ENCODE assay signal across 19 mouse cellular contexts in genomic region chr1:173356699-173357098, GRCm38 (mm10). TPM values are rescaled to one million over a fixed set of nuclear protein-coding genes. Genes with fewer than 3 reads are reported as not detected.
A peak's percentile ranks its signal among the peaks of the same experiment; 100 is the strongest.
DNase-seq lines count a peak whose midpoint lies in the region; ATAC-seq and TF ChIP-seq lines count a peak whose summit lies in the region.
"Had no signal": no experiment of that assay in that cellular context is flagged by ENCODE, and none has a peak within 500 bp of the region (broad histone marks: within the 10 kb centered on the region; RNA-seq: fewer than 3 reads in every experiment).

No protein-coding gene starts in this region.

- no peaks in the 10 kb centered on the region for H3K79me2 ChIP-seq in CH12.LX (replicated peaks; ENCODE audit: control insufficient read depth, extremely low read depth, insufficient read depth, poor library complexity, severe bottlenecking)

- ATAC-seq in CD4-positive, CD25-positive, alpha-beta regulatory T cell, adult 4 months, result no peak
- ATAC-seq: activated CD4-positive, CD25-positive, alpha-beta regulatory T cell, adult 4 months had no signal

- no peak overlapping the region for H3K27ac ChIP-seq in layer of hippocampus, adult 2 months
- H3K27ac ChIP-seq in CH12.LX (ENCODE audit: insufficient read depth, low read depth), result no peak overlapping the region
- H3K27ac ChIP-seq: heart, embryonic 15.5 days; hindbrain, embryonic 13.5 days; midbrain, embryonic 10.5 days had no signal

- TF ChIP-seq POLR2A in CH12.LX (IDR thresholded peaks at IDR 0.05; ENCODE audit: low read depth, low read length), result no peak

- H3K4me3 ChIP-seq in layer of hippocampus, adult 2 months, result no peak overlapping the region
- no peak overlapping the region for H3K4me3 ChIP-seq in CH12.LX (replicated peaks in 1 of 3; ENCODE audit: low read depth in 2 of 3, low read length in 2 of 3, poor library complexity in 1 of 3)
- H3K4me3 ChIP-seq: embryonic facial prominence, embryonic 13.5 days; heart, embryonic 15.5 days; hindbrain, embryonic 13.5 days; liver, embryonic 13.5 days; midbrain, embryonic 10.5 days had no signal

- no peak for TF ChIP-seq EP300 in CH12.LX (IDR thresholded peaks at IDR 0.05; ENCODE audit: low read length)

- peak; percentile 50 for TF ChIP-seq RAD21 in CH12.LX (IDR thresholded peaks at IDR 0.05; ENCODE audit: low read depth, low read length)

- H3K27me3 ChIP-seq in CH12.LX (replicated peaks), result peaks cover 10% of the 10 kb centered on the region
- H3K27me3 ChIP-seq: embryonic facial prominence, embryonic 13.5 days; heart, embryonic 15.5 days; hindbrain, embryonic 13.5 days; liver, embryonic 13.5 days had no signal

- H3K4me2 ChIP-seq in CH12.LX (ENCODE audit: insufficient read depth, low read depth, poor library complexity, severe bottlenecking), result no peak overlapping the region
- H3K4me2 ChIP-seq: embryonic facial prominence, embryonic 13.5 days; heart, embryonic 15.5 days; hindbrain, embryonic 13.5 days; liver, embryonic 13.5 days had no signal

- H3K9me3 ChIP-seq in CH12.LX (replicated peaks; ENCODE audit: low read length), result no peaks in the 10 kb centered on the region
- H3K9me3 ChIP-seq: embryonic facial prominence, embryonic 13.5 days; heart, embryonic 15.5 days; hindbrain, embryonic 13.5 days; liver, embryonic 13.5 days; midbrain, embryonic 10.5 days had no signal

- H3K4me1 ChIP-seq in CH12.LX (ENCODE audit: control insufficient read depth in 1 of 2, insufficient read depth in 2 of 2), result peaks cover 4 to 18% of the 10 kb centered on the region in 2 experiments
- H3K4me1 ChIP-seq: heart, embryonic 15.5 days had no signal

- H3K9ac ChIP-seq in CH12.LX (ENCODE audit: insufficient read depth, low read depth), result no peak overlapping the region
- H3K9ac ChIP-seq: embryonic facial prominence, embryonic 13.5 days; heart, embryonic 15.5 days; hindbrain, embryonic 13.5 days; liver, embryonic 13.5 days had no signal

- in situ Hi-C loops in CH12.LX (cut with MboI; ENCODE audit: low pct_ligation_motif_present, low pct_unique_long_range_greater_than_20kb, low sequenced_read_pairs), result no loop called here

- DNase-seq in embryo, embryonic 10 days (ENCODE audit: low spot score), result peak; percentile 16
- no peak for DNase-seq in embryo, embryonic 9.5 days (ENCODE audit: extremely low spot score)
- DNase-seq in layer of hippocampus, adult 2 months (ENCODE audit: low spot score in 2 of 2), result no peak
- DNase-seq in layer of hippocampus, adult 9-11 months, result no peak
- DNase-seq in CH12.LX (ENCODE audit: extremely low read depth), result no peak
- peak; percentile 15 for DNase-seq in embryo, embryonic 11 days
- DNase-seq: adrenal gland, postnatal 36 days; kidney, adult 18-20 months; kidney, postnatal 36 days; left cerebral cortex, postnatal 4 days; liver, embryonic 13.5 days; lung, postnatal 14 days had no signal

- peak; percentile 57 for TF ChIP-seq CTCF in layer of hippocampus, adult 2 months (conservative IDR thresholded peaks at IDR 0.05)
- TF ChIP-seq CTCF in CH12.LX (conservative IDR thresholded peaks at IDR 0.05 in 1 of 2, IDR thresholded peaks at IDR 0.05 in 1 of 2; ENCODE audit: low read depth in 2 of 2, low read length in 2 of 2), result peak in 1 of 2 experiments; percentile 65; a peak in 2 of 4 replicates

- dilution Hi-C loops in CH12.LX (cut with MboI; ENCODE audit: extremely low pct_ligation_motif_present, extremely low pct_unique_long_range_greater_than_20kb, low sequenced_read_pairs), result no loop called here

- H3K36me3 ChIP-seq in CH12.LX (replicated peaks in 1 of 2; ENCODE audit: control insufficient read depth in 1 of 2, insufficient read depth in 1 of 2, low read length in 1 of 2), result no peaks in the 10 kb centered on the region
- H3K36me3 ChIP-seq: embryonic facial prominence, embryonic 13.5 days; heart, embryonic 15.5 days; liver, embryonic 13.5 days had no signal

TF ChIP-seq in CH12.LX, 34 proteins besides CTCF, POLR2A, EP300 and RAD21:
- TF ChIP-seq SMC3 (IDR thresholded peaks at IDR 0.05; ENCODE audit: low read depth, low read length), result peak; percentile 28
- TF ChIP-seq E2F4 (IDR thresholded peaks at IDR 0.05; ENCODE audit: insufficient replicate concordance, low read depth, low read length), result no peak

RNA-seq across cellular contexts. Expression of gene Aim2, which starts 6.0 kb away (rescaled TPM):
- total RNA-seq in layer of hippocampus, adult 2 months (2021), result 1 to 10 TPM; 2.0 to 3.7 TPM
- total RNA-seq in CH12.LX (2012; rRNA removed) (59.7 and 59.8 TPM in 2 replicates), CH12.LX (2014; rRNA removed) (117 and 130 TPM in 2 replicates)
- polyA plus RNA-seq in CH12.LX (2012; ENCODE audit: insufficient read length, low read depth), result 83.7 and 87.0 TPM in 2 replicates
- polyA plus RNA-seq in CD4-positive, CD25-positive, alpha-beta regulatory T cell, adult 4 months (2017; shearing (Covaris generic)), result 10 to 100 TPM; 44.7 to 78.2 TPM

RNA-seq across cellular contexts. Expression of gene Cadm3, which starts 10.8 kb away (rescaled TPM):
- total RNA-seq in layer of hippocampus, adult 2 months (2021), result 100 to 1,000 TPM; 394 to 402 TPM
- not detected in 2 replicates for total RNA-seq in CH12.LX (2012; rRNA removed)
- total RNA-seq in CH12.LX (2014; rRNA removed), result not detected in 2 replicates
- not detected in 2 replicates for polyA plus RNA-seq in CH12.LX (2012; ENCODE audit: insufficient read length, low read depth)
- polyA plus RNA-seq in CD4-positive, CD25-positive, alpha-beta regulatory T cell, adult 4 months (2017; shearing (Covaris generic)), result not detected
- polyA plus RNA-seq: activated CD4-positive, CD25-positive, alpha-beta regulatory T cell, adult 4 months had no signal

RNA-seq across cellular contexts. Expression of gene Ackr1, which starts 23.1 kb away (rescaled TPM):
- total RNA-seq in layer of hippocampus, adult 2 months (2021), result 10 to 100 TPM; 64.5 to 65.9 TPM
- not detected in 2 replicates for total RNA-seq in CH12.LX (2012; rRNA removed)
- total RNA-seq in CH12.LX (2014; rRNA removed), result not detected in 2 replicates
- polyA plus RNA-seq in CH12.LX (2012; ENCODE audit: insufficient read length, low read depth), result not detected in 2 replicates
- polyA plus RNA-seq in CD4-positive, CD25-positive, alpha-beta regulatory T cell, adult 4 months (2017; shearing (Covaris generic)), result not detected
- total RNA-seq: granulocyte monocyte progenitor cell, adult 5-6 weeks had no signal
- polyA plus RNA-seq: activated CD4-positive, CD25-positive, alpha-beta regulatory T cell, adult 4 months had no signal

Comparison
In these comparisons a context has a peak if more than half of its experiments do, and no peak if none do; other contexts are left out.
1. DNase-seq: peak in embryo, embryonic 10 days (single experiment) and embryo, embryonic 11 days (single experiment); none in embryo, embryonic 9.5 days (single experiment), layer of hippocampus, adult 2 months (0 of 2), layer of hippocampus, adult 9-11 months (single experiment) and CH12.LX (single experiment).
2. RNA of gene Aim2, which starts 6.0 kb away (total RNA-seq): 59.7 to 130 TPM in CH12.LX; 2.0 to 3.7 TPM in layer of hippocampus, adult 2 months; every median in the first group is over 10 times any median in the second.
3. RNA of gene Cadm3, which starts 10.8 kb away (total RNA-seq): 394 to 402 TPM in layer of hippocampus, adult 2 months; not detected in CH12.LX; every median in the first group is over 100 times any median in the second.
4. RNA of gene Ackr1, which starts 23.1 kb away (total RNA-seq): 64.5 to 65.9 TPM in layer of hippocampus, adult 2 months; not detected in CH12.LX; every median in the first group is over 10 times any median in the second.